Mouse (Mus musculus): ENCODE data around the gene Rsl24d1. TPM values are rescaled to one million over a fixed set of nuclear protein-coding genes. Genes with fewer than 3 reads are reported as not detected.
"Not testable (repeated sequence)": the region's sequence is repeated elsewhere in the genome, so short reads cannot be mapped to it uniquely, and the experiment has no call there.

Gene Rsl24d1
- total RNA-seq, 4 experiments from 2014 or later: 36.7 to 45.4 (median 41.7) TPM

GRCm38 (mm10) chr9:73102181-73102580 lies 11.0 kb upstream of the Rsl24d1 start, which contains the start of gene Gm20509:
Gm20509 (plus strand) TSS chr9:73102470.
- DNase-seq (ENCODE audit: low spot score in 2 of 2): no peak

DNA sequence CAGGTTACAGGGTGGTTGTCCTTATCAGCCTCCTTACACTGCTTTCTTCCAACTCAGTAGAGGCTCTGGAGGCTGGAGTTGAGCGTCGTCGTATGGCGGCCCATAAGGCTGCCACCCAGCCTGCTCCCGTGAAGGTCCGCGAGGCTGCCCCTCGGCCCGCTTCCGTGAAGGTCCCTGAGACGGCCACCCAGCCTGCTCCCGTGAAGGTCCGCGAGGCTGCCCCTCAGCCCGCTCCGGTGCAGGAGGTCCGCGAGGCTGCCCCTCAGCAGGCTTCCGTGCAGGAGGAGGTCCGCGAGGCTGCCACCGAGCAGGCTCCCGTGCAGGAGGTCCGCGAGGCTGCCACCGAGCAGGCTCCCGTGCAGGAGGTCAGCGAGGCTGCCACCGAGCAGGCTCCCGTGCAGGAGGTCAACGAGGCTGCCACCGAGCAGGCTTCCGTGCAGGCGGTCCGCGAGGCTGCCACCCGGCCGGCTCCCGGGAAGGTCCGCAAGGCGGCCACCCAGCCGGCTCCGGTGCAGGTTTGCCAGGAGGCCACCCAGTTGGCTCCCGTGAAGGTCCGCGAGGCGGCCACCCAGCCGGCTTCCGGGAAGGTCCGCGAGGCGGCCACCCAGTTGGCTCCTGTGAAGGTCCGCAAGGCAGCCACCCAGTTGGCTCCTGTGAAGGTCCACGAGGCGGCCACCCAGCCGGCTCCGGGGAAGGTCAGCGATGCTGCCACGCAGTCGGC lies 9.9 kb upstream of the Rsl24d1 start:
- peak in 1 of 2 experiments; percentile 20 for DNase-seq (ENCODE audit: low spot score in 2 of 2)

GRCm38 (mm10) chr9:73103880-73104198 lies 9.4 kb upstream of the Rsl24d1 start:
- DNase-seq (ENCODE audit: low spot score in 2 of 2): no peak

- DNase-seq (ENCODE audit: low spot score in 2 of 2): no peak
Measured at GRCm38 (mm10) chr9:73105141-73105540, 8.1 kb upstream of the Rsl24d1 start.

- DNase-seq (ENCODE audit: low spot score in 2 of 2): no peak
Measured at GRCm38 (mm10) chr9:73105771-73106170, 7.5 kb upstream of the Rsl24d1 start.

GRCm38 (mm10) chr9:73116704-73117103 lies 3.5 kb downstream of the Rsl24d1 start:
- not testable (repeated sequence) for DNase-seq (ENCODE audit: low spot score in 2 of 2)

- no peak for DNase-seq (ENCODE audit: low spot score in 2 of 2)
Measured at GRCm38 (mm10) chr9:73118012-73118411, 4.8 kb downstream of the Rsl24d1 start.

- DNase-seq (ENCODE audit: low spot score in 2 of 2): no peak
Measured at GRCm38 (mm10) chr9:73121735-73122134, 8.5 kb downstream of the Rsl24d1 start.

GRCm38 (mm10) chr9:73125043-73125570 lies 11.9 kb downstream of the Rsl24d1 start:
- DNase-seq (ENCODE audit: low spot score in 2 of 2): no peak

DNA sequence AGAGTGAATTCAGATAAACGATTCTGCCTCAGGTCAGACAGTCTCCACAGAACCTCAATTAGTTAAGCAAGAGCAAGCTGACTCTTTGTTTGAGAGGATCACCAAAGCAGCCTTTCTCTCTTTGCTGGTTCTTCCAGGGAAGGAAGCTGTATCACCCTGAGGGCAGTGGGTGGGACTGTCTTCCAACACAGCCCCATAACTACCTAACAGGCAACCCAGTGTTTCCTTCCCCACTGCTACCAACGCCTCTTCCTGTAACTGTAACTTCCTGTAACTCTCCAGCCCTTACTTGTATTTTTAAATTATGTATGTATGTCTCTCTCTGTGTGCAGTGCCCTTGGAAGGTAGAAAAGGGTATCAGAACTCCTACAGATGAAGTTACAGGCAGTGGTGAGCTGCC lies 14.2 kb downstream of the Rsl24d1 start:
- DNase-seq (ENCODE audit: low spot score in 2 of 2): no peak

DNA sequence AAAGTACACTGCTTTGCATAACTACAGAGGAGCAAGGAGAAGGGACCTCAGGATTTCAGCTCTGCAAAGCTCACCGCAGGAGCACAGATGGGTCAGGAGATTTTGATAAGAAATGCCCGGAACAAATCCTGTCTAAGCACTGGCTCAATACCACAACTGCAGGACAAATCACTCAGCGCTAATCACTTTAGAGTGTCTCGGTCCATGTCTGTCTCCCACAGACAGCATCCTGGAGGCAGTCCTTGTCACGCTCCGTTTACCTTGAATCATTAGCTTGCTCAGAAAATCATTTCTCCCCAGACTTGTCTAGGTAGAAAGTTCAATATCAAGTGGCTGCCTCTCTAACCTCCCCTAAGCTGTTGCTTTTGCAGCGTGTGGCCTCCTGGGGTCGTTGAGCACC lies 16.6 kb downstream of the Rsl24d1 start:
- no peak for DNase-seq (ENCODE audit: low spot score in 2 of 2)

DNA sequence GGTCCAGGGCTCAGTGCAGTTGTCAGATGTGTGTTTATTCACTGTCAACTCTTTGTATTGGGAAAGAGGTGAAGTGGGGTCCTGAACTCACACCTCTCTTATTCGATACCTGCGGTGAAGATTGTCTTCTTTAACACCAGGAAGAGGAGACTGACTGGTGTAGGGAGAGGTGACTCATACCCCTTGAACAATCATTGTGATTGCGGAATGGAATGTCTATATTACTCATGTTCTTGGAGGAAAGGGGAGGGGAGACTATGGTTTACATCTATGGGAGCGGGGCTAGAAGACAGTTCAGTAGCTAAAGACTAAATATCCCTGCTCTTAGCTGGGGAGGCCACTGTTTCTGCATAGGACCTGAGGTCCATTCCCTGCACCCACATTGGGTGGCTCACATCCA lies 17.3 kb downstream of the Rsl24d1 start:
- no peak for DNase-seq (ENCODE audit: low spot score in 2 of 2)

DNA sequence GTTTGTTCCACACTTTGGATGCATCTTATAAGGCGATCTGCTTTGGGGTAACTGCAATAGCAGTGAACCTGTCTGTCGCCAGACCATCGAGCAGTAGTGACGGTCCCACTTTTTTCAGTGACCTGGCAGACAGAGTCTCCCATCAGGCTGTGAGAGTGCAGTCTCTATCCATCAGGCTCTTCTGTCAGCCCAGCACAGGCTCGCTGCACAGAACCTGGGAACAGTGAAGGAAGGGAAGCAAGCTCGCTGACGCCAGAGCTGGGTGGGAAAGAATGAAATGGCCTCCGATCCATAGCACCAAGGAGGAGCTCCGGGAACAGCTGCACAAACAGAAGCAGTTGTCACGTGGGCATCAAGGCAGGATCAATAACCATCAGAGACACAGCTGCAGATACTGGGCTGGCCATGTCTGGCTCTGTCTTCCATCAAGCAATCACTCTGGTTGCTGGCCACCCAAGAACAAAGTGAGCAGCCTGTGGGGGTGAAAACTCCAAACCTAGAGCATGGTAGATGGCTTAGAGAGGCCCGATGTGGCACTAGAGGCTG lies 24.2 kb downstream of the Rsl24d1 start:
- DNase-seq (ENCODE audit: low spot score in 2 of 2): no peak

GRCm38 (mm10) chr9:73154347-73154746 lies 41.1 kb downstream of the Rsl24d1 start:
- DNase-seq (ENCODE audit: low spot score in 2 of 2): no peak

GRCm38 (mm10) chr9:73157968-73158367 lies 44.7 kb downstream of the Rsl24d1 start:
- DNase-seq (ENCODE audit: low spot score in 2 of 2): no peak

GRCm38 (mm10) chr9:73159265-73159664 lies 46.0 kb downstream of the Rsl24d1 start:
- no peak for DNase-seq (ENCODE audit: low spot score in 2 of 2)

DNA sequence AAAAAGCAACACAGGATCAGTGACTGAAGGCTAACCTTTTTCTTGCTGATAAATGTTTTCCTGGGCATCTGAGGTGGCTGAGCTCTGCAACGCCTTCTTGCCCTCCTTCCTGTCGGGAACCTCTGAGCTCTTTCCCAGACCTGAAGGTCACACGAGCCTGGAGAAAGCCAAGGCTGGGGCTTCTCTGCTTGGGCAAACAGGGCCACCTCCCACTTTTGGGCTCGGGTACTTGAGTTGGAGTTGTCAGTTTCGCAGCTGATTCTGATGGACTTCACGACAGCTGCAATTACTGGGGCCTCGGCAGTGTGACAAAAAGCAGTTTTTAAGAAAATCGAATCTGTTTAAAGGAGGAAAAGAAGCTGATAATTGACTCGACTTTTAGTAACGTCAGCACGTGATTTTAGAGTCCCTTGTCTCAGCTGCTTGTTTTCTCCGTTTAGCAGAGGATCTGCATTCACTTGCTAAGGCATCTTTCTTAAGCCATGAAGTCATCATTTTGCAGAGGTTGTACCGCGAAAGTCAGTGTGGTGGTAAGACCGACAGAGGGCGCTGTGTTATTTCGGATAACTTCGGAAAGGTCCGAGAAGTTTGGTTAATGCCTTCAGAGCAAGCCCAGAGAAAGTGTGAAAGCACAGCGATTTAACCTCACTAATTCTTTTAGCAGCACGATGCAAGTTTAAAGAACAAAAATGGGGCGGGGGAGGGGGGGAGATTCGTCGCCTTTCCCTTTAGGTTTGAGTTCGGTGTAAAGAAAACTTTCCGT lies 49.5 kb downstream of the Rsl24d1 start:
- DNase-seq (ENCODE audit: low spot score in 2 of 2): peak; percentile 20 to 24

DNA sequence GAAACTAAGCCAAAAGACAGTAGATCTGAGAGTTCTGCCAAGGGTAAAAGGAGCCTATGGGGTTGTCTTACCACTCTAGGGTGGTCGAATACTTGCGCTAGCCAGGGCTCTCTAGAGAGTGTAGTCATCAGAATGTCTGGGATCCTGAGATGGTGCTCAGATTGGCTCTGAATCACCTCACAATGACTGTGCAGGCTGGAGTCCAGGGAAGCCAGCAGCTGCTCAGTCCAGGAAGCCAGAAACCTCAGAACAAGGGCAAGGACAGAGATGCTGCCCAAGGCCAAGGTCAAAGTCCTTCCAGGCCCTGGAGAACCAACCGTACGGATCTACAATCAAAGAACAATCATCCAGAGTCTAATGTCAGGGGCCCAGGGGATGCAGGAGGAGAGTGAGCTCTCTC lies 52.4 kb downstream of the Rsl24d1 start:
- DNase-seq (ENCODE audit: low spot score in 2 of 2): peak in 1 of 2 experiments; percentile 7

Data from gastrocnemius, adult 8-10 months (tissue).